Mouse (Mus musculus) heart, postnatal 0 days (tissue): ENCODE measurements around the gene Rerg.

Experiments
- CTCF ChIP-seq: IDR thresholded peaks from 2 replicates; pipeline ENCODE4 v1.5.1; 2016; ENCODE audit warnings: antibody characterized with exemption, control low read depth, low read depth
- EP300 ChIP-seq: IDR thresholded peaks from 2 replicates; pipeline ENCODE4 v1.6.1; 2016; ENCODE audit warnings: antibody characterized with exemption, low read depth

- TF ChIP-seq CTCF (no peak), EP300 (no peak)
These were observed 55.4 kb downstream of the Rerg start for GRCm38 (mm10) chr6:137114859-137115258.
